Mouse (Mus musculus): ENCODE measurements around the gene Dclre1a. TPM values are rescaled to one million over a fixed set of nuclear protein-coding genes. Genes with fewer than 3 reads are reported as not detected.

Gene Dclre1a
- polyA plus RNA-seq, 1 experiment from 2014 or later, result 23.1 TPM

Other genes starting within 250 kb of the Dclre1a start
- 0.38 and 0.61 TPM in 2 replicates for gene Nrap, start 158.2 kb downstream of the Dclre1a start, polyA plus RNA-seq (2016; fragmentation: Nextera tagmentation; extraction: Ambion mirVana)
- gene Casp7, start 151.1 kb downstream of the Dclre1a start, polyA plus RNA-seq (2016; fragmentation: Nextera tagmentation; extraction: Ambion mirVana), result 29.8 and 31.5 TPM in 2 replicates
- 0.20 and 0.25 TPM in 2 replicates for gene Plekhs1, start 86.6 kb downstream of the Dclre1a start, polyA plus RNA-seq (2016; fragmentation: Nextera tagmentation; extraction: Ambion mirVana)
- gene Nhlrc2, start within 50 bp of the Dclre1a start, polyA plus RNA-seq (2016; fragmentation: Nextera tagmentation; extraction: Ambion mirVana), result 16.3 and 17.4 TPM in 2 replicates
- gene Adrb1, start 174.0 kb upstream of the Dclre1a start, polyA plus RNA-seq (2016; fragmentation: Nextera tagmentation; extraction: Ambion mirVana), result 0.50 and 0.70 TPM in 2 replicates